Mouse (Mus musculus): ENCODE results near the gene Zfp184. TPM values are rescaled to one million over a fixed set of nuclear protein-coding genes. Genes with fewer than 3 reads are reported as not detected.
A peak's percentile ranks its signal among the peaks of the same experiment; 100 is the strongest.

The Zfp184 gene
- total and polyA plus RNA-seq, 2 experiments from 2014 or later = 7.5 to 8.1 TPM

GRCm38 (mm10) chr13:21914599-21914998, 30.3 kb upstream of the Zfp184 start:
- Histone ChIP-seq H3K4me3 (ENCODE audit: low read depth, low read length) (peak overlapping the region; percentile 5; the same call in 1 of the 2 replicates), H3K27me3 (ENCODE audit: insufficient read depth, low read length) (peaks cover 41% of the 10 kb centered on the region), H3K4me2 (ENCODE audit: low read depth, low read length, poor library complexity, severe bottlenecking) (no peak overlapping the region)

GRCm38 (mm10) chr13:21915487-21915886, 29.4 kb upstream of the Zfp184 start:
- no peak for TF ChIP-seq CTCF (IDR thresholded peaks at IDR 0.05)
- WGBS = 67% methylated on average over 5 of the region's 5 CpGs
- peaks cover 46% of the 10 kb centered on the region for H3K27me3 ChIP-seq (ENCODE audit: insufficient read depth, low read length)

More at GRCm38 (mm10) chr13:21914599-21914998, 30.3 kb upstream of the Zfp184 start:
- no peak for TF ChIP-seq CTCF (IDR thresholded peaks at IDR 0.05)
- Histone ChIP-seq H3K36me3 (ENCODE audit: insufficient read depth, low read length) (no peaks in the 10 kb centered on the region), H3K4me1 (ENCODE audit: insufficient read depth, low read length) (no peaks in the 10 kb centered on the region), H3K9ac (replicated peaks; ENCODE audit: low read length, poor library complexity, severe bottlenecking) (no peak overlapping the region), H3K27ac (ENCODE audit: low read depth, low read length) (no peak overlapping the region), H3K9me3 (ENCODE audit: low read length) (no peaks in the 10 kb centered on the region)
- 12% methylated on average over 14 of the region's 14 CpGs for WGBS
- no peak for ATAC-seq (ENCODE audit: low FRiP score)
- DNase-seq (ENCODE audit: low spot score) = no peak

DNA sequence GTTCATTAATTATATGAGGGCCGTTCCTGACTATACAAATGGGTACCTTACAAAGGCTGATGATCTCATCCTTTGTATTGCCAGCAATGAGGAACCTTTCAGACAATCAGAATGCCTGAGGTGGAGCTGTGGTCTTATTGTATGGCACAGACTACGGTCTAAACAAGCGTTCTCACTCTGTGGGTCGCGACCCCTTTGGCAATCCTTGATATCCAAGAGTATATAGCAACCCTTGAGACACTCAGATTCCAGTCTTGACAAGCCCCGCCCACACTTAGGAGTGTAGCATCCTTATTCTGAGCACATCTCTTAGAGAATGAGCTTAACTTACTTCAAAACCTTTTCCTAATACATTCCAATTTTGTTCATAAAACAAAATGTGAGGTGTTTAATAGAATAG, 28.8 kb upstream of the Zfp184 start:
- Histone ChIP-seq H3K27me3 (ENCODE audit: insufficient read depth, low read length) (peaks cover 47% of the 10 kb centered on the region), H3K9ac (replicated peaks; ENCODE audit: low read length, poor library complexity, severe bottlenecking) (no peak overlapping the region), H3K27ac (ENCODE audit: low read depth, low read length) (no peak overlapping the region), H3K9me3 (ENCODE audit: low read length) (no peaks in the 10 kb centered on the region), H3K4me1 (ENCODE audit: insufficient read depth, low read length) (no peaks in the 10 kb centered on the region), H3K4me2 (ENCODE audit: low read depth, low read length, poor library complexity, severe bottlenecking) (no peak overlapping the region), H3K4me3 (ENCODE audit: low read depth, low read length) (no peak overlapping the region), H3K36me3 (ENCODE audit: insufficient read depth, low read length) (no peaks in the 10 kb centered on the region)
- DNase-seq (ENCODE audit: low spot score) (no peak), ATAC-seq (ENCODE audit: low FRiP score) (no peak)
- no peak for TF ChIP-seq CTCF (IDR thresholded peaks at IDR 0.05)
- 60% methylated on average over 6 of the region's 6 CpGs for WGBS

More at GRCm38 (mm10) chr13:21915487-21915886, 29.4 kb upstream of the Zfp184 start:
- H3K9ac ChIP-seq (replicated peaks; ENCODE audit: low read length, poor library complexity, severe bottlenecking) = no peak overlapping the region
- DNase-seq (ENCODE audit: low spot score) (no peak), ATAC-seq (ENCODE audit: low FRiP score) (no peak)
- no peak overlapping the region for H3K27ac ChIP-seq (ENCODE audit: low read depth, low read length)
- H3K9me3 ChIP-seq (ENCODE audit: low read length) = no peaks in the 10 kb centered on the region
- H3K4me1 ChIP-seq (ENCODE audit: insufficient read depth, low read length) = no peaks in the 10 kb centered on the region
- H3K4me3 ChIP-seq (ENCODE audit: low read depth, low read length) = no peak overlapping the region
- no peak overlapping the region for H3K4me2 ChIP-seq (ENCODE audit: low read depth, low read length, poor library complexity, severe bottlenecking)
- no peaks in the 10 kb centered on the region for H3K36me3 ChIP-seq (ENCODE audit: insufficient read depth, low read length)

DNA sequence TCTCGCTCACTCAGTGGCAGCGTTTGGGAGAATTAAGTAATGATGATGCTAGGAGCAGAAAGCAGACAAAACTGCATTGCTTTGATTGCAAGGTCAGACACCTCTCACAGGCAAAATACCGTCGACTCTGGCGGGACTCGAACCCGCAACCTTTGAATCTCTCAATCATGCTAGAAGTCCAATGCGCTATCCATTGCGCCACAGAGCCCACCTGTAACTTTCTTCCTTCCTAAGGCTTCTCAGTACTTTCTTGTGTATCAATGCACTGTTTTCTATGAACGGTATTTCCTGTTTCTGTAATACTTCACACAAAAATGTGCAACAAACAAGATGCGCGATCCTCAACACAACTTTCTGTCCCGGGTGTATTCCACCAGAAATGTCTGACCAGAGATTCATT, 27.9 kb upstream of the Zfp184 start:
- H3K4me2 ChIP-seq (ENCODE audit: low read depth, low read length, poor library complexity, severe bottlenecking) = no peak overlapping the region
- H3K9ac ChIP-seq (replicated peaks; ENCODE audit: low read length, poor library complexity, severe bottlenecking) = no peak overlapping the region
- no peaks in the 10 kb centered on the region for H3K36me3 ChIP-seq (ENCODE audit: insufficient read depth, low read length)
- WGBS = 7% methylated on average over 13 of the region's 13 CpGs
- DNase-seq (ENCODE audit: low spot score) (no peak), ATAC-seq (ENCODE audit: low FRiP score) (no peak)
- no peaks in the 10 kb centered on the region for H3K9me3 ChIP-seq (ENCODE audit: low read length)
- H3K27ac ChIP-seq (ENCODE audit: low read depth, low read length) = no peak overlapping the region
- H3K27me3 ChIP-seq (ENCODE audit: insufficient read depth, low read length) = peaks cover 47% of the 10 kb centered on the region
- no peak overlapping the region for H3K4me3 ChIP-seq (ENCODE audit: low read depth, low read length)
- H3K4me1 ChIP-seq (ENCODE audit: insufficient read depth, low read length) = no peaks in the 10 kb centered on the region
- no peak for TF ChIP-seq CTCF (IDR thresholded peaks at IDR 0.05)

DNA sequence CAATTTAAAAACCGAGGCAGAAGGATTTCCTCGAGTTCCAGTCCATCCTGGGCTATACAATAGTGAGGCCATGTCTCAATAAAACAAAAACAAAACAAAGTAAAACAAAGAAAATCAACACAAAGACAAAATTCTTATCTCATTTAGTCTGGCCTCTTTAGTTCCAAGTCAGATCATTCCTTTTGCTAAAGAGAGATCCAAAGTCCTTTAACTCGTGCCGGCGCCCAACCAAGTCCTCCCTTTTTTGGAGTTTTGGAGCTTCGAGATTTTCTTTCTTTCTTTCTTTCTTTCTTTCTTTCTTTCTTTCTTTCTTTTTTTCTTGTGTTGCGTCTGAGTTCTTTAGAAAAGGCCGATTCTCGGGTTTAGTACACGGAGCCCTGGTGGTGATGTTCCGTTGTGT, 27.4 kb upstream of the Zfp184 start:
- no peak for TF ChIP-seq CTCF (IDR thresholded peaks at IDR 0.05)
- Histone ChIP-seq H3K4me2 (ENCODE audit: low read depth, low read length, poor library complexity, severe bottlenecking) (no peak overlapping the region), H3K4me1 (ENCODE audit: insufficient read depth, low read length) (no peaks in the 10 kb centered on the region), H3K27ac (ENCODE audit: low read depth, low read length) (no peak overlapping the region), H3K36me3 (ENCODE audit: insufficient read depth, low read length) (no peaks in the 10 kb centered on the region), H3K9me3 (ENCODE audit: low read length) (no peaks in the 10 kb centered on the region), H3K4me3 (ENCODE audit: low read depth, low read length) (no peak overlapping the region), H3K9ac (replicated peaks; ENCODE audit: low read length, poor library complexity, severe bottlenecking) (no peak overlapping the region), H3K27me3 (ENCODE audit: insufficient read depth, low read length) (peaks cover 47% of the 10 kb centered on the region)
- no peak for DNase-seq (ENCODE audit: low spot score)
- no peak for ATAC-seq (ENCODE audit: low FRiP score)
- WGBS = 5% methylated on average over 11 of the region's 11 CpGs

GRCm38 (mm10) chr13:21917992-21918391, 26.9 kb upstream of the Zfp184 start:
- peaks cover 47% of the 10 kb centered on the region for H3K27me3 ChIP-seq (ENCODE audit: insufficient read depth, low read length)
- H3K9ac ChIP-seq (replicated peaks; ENCODE audit: low read length, poor library complexity, severe bottlenecking) = no peak overlapping the region
- no peaks in the 10 kb centered on the region for H3K4me1 ChIP-seq (ENCODE audit: insufficient read depth, low read length)
- H3K27ac ChIP-seq (ENCODE audit: low read depth, low read length) = no peak overlapping the region
- TF ChIP-seq CTCF (IDR thresholded peaks at IDR 0.05) = no peak
- ATAC-seq (ENCODE audit: low FRiP score) (no peak), DNase-seq (ENCODE audit: low spot score) (no peak)
- H3K4me2 ChIP-seq (ENCODE audit: low read depth, low read length, poor library complexity, severe bottlenecking) = peak overlapping the region; percentile 49; the same call in 1 of the 2 replicates
- H3K9me3 ChIP-seq (ENCODE audit: low read length) = no peaks in the 10 kb centered on the region
- 4% methylated on average over 16 of the region's 16 CpGs for WGBS
- H3K36me3 ChIP-seq (ENCODE audit: insufficient read depth, low read length) = no peaks in the 10 kb centered on the region
- peak overlapping the region; percentile 28; the same call in 1 of the 2 replicates for H3K4me3 ChIP-seq (ENCODE audit: low read depth, low read length)

All from midbrain, postnatal 0 days (tissue).